Mouse (Mus musculus): ENCODE results near the gene Vmn1r231.

The Vmn1r231 gene

GRCm38 (mm10) chr17:20904991-20905390 lies at the start of gene Vmn1r231:
Gene Vmn1r231 (minus strand): TSS chr17:20905091.
- DNase-seq (ENCODE audit: low spot score in 2 of 2), result no peak

GRCm38 (mm10) chr17:20946636-20947035 lies 41.7 kb upstream of the Vmn1r231 start:
- no peak for DNase-seq (ENCODE audit: low spot score in 2 of 2)

DNA sequence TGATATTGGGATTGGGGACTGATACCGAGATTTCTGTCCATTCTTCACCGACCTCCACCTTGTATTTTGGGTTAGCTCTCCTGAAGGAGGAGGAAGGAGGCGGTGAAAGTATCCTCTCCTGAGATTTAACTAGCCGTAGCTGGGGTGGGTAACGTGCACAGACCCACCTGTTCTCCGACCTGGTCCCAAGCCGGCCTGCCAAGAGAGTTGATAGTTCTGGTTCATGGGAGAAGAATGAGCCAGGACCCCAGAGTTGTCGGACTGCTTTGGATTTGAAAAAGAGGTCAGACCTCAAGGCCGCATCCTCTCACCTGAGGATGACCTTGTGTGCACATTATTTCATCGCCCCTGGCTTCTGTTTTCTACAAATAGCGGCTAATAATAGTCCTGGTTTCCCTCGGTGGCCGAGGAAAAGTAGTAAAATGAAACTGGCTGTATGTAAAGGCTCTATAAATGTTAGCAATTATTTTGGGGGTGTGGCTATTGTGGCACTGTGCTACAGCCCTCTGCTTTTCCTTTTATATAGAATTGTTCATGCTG lies 41.2 kb upstream of the Vmn1r231 start:
- DNase-seq (ENCODE audit: low spot score in 2 of 2), result no peak

- peak; percentile 94 to 97 for DNase-seq (ENCODE audit: low spot score in 2 of 2)
Measured at GRCm38 (mm10) chr17:20944985-20945891, 40.3 kb upstream of the Vmn1r231 start, which contains the start of gene Ppp2r1a. Gene Ppp2r1a (plus strand): TSS chr17:20945311.

DNA sequence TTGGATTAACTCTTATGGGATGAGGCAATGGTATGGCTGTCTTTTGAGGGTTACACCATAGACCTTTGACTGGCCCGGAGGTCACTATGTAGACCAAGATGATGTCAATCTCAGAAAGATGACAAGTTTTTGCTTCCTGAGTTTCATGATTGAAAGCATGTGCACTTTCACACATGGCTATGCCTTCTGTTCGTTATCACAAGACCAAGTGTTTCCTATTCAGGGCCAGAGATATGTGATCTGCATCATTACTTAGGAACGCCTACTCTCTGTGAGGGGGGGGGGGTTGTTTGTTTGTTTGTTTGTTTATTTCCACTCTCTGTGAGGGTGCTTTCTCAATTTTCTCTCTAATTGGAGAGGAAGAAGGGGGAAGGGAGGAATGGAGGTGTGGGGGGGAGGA lies 39.3 kb upstream of the Vmn1r231 start:
- no peak for DNase-seq (ENCODE audit: low spot score in 2 of 2)

DNA sequence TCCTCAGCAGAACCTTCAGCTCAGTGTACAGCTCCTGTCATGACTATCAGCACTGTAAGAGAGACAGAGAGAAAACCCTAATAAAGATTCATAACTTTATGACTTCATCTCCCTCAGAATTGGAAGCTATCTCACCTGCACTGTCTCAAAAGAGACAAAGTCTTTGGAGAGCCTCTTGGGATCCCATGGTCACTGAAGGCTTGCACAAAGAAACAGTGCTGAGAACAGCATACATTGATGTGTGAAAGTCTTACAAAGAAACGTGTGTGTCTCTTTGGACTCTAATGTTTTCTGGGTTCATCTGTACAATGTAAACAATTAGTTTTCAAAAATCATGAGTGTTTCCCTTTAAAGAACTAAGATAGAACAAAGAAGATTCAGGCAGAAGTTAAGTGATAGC lies 14.7 kb upstream of the Vmn1r231 start, which contains the start of gene Vmn1r232:
Gene Vmn1r232 (minus strand): TSS at position 101 of the 400 bp plus-strand sequence.
- no peak for DNase-seq (ENCODE audit: low spot score in 2 of 2)

DNA sequence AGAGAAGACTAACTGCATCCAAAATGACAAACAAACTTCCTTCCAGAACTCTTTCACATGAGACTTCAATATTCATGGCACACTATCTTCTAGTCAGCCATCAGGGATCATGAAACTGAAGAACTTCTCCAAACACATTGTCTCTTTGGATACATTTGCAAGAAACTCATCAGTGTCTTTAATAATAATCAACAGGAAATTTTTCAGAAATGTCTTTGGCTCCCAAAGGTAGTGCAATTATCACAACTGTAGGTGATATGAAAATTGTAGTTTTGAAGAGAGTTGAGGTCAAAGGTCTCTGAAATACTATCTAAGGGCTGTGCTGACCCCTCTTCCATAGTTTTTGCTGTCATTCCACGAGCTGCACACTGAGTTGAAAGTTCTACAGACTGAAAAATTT lies 64.7 kb downstream of the Vmn1r231 start, which contains the start of gene Vmn1r230:
Gene Vmn1r230 (plus strand): TSS at position 301 of the 400 bp plus-strand sequence.
- DNase-seq (ENCODE audit: low spot score in 2 of 2), result no peak

Data from spleen, postnatal 14 days (tissue).